Mouse (Mus musculus): Measurements from ENCODE around the gene Chd8.
A peak's percentile ranks its signal among the peaks of the same experiment; 100 is the strongest.
"Not testable (repeated sequence)": the region's sequence is repeated elsewhere in the genome, so short reads cannot be mapped to it uniquely, and the experiment has no call there.

The Chd8 gene

DNA sequence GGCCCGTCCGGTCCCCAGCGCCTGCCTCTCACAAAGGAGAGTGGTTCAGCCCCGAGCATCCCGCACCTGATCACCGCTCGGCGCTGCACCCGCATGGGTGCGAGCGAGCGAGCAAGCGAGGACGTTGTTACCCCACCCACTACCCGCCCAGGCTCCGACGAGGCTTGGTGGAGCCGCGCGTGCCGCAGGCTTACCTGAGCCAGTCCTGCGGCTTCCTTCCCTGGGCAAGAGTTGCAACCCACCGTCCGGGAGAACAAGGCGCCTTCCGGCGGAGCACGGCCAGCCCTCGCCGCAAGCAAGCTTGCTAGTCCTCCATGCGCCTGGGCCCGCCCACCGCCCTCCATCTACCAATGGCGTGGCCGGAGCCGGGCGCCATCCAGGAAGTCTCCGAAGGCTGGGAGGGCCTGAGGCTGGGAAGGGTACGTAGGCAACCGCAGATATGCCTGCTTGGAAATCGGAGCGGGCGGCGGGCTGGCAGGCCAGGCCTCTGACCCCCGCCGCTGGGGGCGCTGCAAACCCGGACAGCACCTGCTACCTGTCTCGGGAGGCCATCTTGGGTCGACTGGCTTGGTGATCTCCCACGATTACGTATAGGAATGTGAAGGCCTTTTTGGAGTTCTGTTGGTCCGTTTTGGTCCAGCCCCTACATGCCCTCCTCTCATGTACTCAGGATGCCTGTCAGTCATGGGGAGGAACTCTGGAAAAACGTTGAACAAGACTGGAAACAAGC lies at the start of gene Chd8:
Gene Chd8, minus strand, starts transcription at position 297 of the 730 bp plus-strand sequence.
- peak; percentile 98 to 100 for DNase-seq

DNA sequence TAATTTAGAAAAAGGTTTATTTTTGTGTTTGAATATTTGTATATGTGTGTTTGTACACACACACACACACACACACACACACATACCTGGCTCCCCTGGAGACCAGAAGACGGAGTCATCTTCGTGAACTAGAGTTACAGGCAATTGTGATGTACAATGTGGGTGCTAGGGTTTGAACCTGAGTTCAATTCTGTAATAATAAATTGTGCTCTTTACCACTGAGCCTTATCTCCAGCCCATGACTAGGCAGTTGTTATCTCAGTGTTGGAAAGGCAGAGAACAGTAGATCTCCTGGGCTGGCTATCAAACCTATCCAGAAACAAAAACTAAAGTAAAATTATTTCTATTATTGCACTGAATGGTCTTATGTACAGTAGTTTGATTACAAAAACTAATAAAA lies 48.5 kb upstream of the Chd8 start:
- DNase-seq, result no peak

DNA sequence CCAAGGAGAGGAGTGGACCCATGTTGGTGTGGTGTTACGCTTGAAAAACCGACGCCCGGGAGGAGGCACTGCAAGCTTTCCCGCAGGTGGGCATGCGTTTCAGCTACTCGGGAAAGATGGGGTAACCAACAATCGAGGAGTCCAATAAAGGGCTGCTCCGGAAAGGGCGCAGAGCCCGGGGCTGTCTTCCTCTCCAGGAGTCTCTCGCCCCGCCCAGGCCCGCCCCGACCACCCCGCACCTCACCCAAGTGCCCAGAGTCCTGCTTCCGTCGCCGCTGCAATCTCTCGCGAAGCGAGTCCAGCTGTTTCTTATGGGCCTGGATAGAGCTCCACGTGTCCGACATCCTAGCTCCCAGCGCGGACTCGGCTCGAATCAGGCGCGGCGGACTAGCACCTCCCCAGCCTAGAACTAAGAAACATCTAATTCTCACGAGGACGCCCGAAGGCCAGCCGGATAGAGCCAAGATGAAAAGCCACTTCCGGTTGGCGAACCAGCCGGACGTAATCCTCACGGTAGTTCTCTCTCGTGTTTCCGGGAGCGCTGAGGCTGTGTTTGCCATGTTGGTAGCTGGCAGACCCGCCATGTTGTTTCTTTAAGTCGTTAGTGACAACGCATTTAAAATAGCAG lies 47.2 kb upstream of the Chd8 start, which contains the start of gene Mettl3:
Gene Mettl3, minus strand, starts transcription at position 485 of the 628 bp plus-strand sequence.
- DNase-seq, result peak; percentile 94

DNA sequence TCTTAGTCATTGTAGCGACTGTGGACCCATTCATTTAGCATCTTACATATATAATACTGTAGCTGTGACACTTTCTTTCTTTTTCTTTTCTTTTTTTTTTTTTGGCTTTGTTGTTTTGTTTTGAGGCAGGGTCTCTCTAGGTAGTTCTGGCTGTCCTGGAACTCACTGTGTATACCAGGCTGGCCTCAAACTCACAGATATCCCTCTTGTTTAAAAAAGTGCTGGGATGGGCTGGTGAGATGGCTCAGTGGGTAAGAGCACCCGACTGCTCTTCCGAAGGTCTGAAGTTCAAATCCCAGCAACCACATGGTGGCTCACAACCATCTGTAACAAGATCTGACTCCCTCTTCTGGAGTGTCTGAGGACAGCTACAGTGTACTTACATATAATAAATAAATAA lies 45.9 kb upstream of the Chd8 start:
- not testable (repeated sequence) for DNase-seq

DNA sequence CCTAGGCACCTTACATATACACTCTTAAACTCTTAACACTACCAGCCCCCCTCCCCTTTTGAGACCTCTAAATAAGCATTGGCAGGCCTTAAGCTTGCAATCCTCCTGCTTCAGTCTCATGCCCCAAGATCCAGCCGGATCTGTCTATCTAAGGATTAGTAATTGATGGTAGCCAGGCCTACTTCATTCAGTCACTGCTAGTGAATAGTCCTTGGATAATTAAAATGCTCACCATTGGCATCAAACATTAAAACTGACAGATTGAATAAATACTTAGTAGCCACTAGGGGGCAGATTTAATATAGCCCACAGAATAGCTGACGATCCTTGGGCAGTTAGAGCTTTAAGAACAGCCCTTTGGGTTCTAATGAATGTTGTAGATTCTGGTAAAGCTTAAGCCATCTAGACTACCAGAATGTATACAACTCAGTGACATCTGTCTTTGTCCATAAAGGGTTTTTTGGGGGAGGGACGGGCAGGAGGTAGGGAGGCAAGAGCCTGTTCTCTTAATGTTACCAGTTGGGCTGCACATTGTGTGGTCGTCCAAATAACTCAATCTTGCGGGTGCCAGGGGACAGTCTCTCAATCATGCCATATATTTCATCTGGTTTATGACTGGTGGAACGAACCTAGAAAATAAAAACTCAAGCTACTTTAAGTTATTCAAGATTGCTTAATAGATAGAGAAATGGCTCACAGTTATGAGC lies 38.1 kb upstream of the Chd8 start:
- no peak for DNase-seq

DNA sequence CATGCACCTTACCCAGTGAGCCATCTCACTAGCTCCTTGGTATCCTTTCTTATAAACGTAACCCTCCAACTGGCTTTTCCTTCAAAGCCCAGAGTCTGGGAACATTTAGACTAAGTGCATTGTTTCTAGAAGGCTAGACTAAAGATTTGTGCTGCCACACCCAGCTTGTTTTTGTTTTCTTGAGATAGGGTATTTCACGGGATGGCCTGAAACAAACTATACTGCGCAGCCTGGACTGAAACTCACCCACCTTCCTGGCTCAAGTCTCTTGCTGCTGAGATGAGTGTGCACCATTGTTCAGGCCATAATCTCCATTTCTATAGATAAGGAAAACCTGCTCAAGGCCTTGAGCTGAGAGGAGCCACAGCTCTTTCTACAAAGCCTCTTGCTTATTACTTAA lies 26.6 kb upstream of the Chd8 start:
- no peak for DNase-seq

DNA sequence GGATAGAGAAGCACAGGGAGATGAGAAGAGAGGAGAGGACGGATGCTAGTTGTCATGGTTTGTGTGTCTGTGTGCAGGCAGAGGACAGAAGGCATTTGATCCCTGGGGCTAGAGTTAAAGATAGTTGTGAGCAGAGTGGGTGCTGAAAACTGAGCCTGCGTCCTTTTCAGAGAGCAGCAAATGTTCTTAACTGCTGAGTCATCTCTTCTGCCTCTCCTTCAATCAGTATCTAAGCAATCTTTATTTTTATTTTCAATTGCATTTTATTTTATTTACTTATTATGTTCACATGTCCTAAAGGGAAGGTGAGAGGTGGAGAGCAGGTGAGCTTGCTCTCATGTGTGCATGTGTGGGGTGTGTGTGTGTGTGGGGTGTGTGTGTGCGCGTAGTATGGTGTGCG lies 26.0 kb upstream of the Chd8 start:
- DNase-seq, result no peak

DNA sequence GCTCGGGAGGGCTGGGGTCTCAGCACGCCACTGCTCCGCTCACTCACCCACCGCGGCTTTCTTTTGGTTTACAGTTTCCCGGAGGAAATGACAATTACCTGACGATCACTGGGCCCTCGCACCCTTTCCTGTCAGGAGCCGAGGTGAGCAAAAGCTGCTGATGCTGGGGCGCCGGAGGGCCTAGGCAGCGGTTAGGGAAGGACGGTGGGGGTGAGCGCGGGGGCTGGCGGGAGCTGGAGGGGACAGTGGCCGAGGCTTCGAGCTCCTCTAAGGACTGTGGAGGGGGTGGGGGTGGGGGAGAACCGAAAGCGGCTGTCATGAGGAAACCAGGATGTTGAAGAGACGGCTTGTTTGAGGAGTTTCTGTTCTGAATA lies 22.2 kb upstream of the Chd8 start:
- DNase-seq, result no peak

DNA sequence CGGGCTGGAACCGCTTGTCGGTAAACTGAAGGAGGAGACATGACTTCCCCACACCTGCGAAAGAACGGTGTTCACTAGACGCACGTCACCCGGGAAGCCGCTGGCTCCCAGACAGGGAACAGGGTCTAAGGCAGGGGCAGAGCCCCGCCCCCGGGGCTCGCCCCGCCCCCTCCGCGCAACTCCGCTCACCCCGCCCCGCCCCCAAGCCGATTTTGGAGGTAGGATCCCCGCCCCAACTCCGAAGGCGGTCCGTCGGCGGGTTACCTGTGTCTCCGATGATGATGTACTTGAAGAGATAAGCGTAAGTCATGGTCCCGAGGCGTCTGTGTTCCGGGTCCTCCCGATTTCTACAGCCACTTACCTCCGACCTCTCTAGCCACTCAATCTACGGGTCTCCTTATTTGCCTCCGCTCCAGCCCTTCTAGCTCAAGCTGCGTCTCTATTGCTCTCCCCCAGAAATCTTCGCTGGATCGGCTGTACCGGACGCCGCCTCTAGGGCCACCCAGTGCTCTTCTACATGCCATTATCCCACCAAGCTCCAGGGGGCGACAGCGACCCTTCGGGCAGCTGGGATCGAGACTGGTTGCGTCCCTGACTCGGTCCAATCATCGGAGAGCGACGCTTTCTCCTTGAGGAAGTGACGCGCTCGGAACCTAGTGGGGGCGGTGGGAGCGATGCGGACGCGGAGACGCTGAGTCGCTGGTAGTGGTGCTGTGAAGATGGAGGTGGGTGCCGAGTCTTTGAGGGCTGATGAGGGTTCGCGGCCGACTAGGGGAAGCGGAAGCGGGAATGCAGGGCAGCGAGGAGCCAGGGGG lies 21.6 kb upstream of the Chd8 start, which contains the start of the genes Tox4 and Rab2b:
Gene Tox4, plus strand, starts transcription at position 215 of the 815 bp plus-strand sequence.
Gene Rab2b, minus strand, starts transcription at position 614 of the 815 bp plus-strand sequence.
- DNase-seq, result peak; percentile 99

DNA sequence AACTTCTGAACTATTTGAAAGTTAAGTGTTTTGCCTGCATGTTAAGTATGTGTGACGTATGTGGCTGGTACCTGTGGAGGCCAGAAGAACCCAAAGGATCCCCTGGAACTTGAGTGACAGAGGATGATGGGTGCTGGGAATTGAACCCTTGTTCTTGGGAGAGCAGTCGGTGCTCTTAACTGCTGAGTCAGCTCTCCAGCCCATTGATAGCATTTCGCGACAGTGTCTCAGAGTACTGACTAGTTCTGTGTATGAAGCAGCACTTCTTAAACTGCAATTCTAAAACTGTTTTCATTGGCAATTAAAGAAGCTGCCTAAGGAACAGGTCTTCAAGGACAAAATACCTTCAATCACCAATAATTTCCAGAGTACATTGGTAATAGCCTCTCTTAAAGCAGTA lies 19.6 kb upstream of the Chd8 start:
- DNase-seq, result no peak

DNA sequence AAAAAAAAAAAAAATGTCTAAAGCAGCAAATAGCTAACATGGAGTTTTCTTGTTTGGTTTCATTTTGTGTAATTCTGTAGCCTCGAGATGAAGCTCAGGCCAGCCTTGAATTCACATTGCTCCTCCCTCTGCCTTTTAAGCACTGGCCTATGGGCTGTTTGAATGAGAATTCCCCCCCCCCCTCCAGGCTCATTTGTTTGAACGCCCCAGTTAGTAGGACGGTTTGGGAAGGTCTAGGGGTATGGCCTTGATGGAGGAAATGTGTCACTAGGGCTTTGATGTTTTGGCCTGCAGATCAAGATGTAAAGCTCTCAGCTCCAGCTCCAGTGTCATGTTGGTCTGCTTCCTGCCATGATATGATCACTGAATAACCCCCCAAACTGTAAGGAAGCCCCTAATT lies 15.2 kb upstream of the Chd8 start:
- DNase-seq, result no peak

DNA sequence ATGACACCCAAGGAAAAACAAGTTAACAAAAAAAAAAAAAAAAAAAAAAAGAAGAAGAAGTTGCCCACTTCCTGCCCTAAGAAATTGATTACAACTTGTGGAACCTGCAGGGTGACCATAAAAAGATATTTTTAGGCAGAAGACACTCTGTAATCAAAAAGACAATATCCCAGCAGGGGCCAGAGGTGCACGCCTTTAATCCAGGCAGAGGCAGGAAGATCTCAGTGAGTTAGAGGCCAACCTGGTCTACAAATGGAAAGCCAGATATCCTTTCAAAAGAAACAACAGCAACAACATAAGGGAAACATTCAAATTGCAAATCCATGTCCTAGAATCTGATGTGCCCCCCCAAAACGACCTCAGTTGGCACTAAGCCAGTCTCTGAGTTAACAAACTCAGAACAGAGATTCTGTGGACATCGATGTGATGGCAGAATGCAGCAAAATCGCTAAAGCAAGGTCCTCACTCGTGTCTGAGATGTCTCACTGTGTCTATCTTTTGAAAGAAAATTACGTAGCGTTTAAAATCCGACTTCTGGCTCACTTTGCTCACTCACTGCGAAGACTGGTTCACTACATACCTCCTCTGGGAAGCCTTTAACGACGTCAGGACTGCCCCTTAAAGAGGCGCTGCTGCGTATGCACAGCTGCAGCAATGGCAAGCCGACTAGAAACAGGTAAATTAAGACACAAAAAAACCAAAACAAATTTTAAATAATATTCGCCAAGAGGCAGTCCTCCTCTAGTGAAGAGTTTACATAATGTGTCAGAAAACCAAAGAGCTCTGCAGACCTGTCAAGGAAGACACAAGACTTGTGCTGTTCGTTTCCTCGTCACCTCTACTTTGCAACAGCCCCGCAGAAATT lies 1.0 kb downstream of the Chd8 start:
- peak in 1 of 2 experiments; percentile 19 for DNase-seq

DNA sequence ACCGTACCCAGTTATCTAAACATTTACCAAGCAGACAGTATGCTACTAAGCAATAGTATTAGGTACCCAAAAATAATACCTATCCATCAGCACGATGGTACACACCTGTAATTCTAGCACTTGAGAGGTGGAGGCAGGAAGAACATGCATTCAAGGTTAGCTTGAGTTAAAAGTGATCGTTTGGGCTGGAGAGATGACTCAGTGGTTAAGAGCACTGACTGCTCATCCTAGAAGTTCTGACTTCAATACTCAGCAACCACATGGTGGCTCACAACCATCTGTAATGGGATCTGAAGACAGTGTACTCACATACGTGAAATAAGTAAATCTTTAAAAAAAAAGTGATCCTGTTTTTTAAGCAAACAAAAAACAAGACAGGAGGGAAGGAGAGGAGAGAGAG lies 11.5 kb downstream of the Chd8 start:
- DNase-seq, result no peak

DNA sequence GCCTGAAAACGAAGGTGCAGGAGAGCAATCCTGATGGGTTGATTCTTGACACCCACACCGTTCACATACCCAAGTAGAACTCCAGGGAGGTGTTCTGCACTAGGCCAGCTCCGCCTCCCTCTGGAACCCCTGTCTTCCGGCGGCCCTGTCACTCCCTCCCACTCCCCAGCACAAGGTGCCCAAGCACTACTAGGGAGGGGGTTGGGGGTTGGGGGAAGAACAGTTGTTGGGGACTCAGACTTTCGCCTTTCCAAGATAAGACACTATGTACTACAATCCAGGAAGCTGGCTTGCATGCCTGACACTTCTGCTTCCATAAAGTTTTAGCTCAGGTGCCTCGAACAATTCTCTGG lies 12.9 kb downstream of the Chd8 start:
- DNase-seq, result no peak

DNA sequence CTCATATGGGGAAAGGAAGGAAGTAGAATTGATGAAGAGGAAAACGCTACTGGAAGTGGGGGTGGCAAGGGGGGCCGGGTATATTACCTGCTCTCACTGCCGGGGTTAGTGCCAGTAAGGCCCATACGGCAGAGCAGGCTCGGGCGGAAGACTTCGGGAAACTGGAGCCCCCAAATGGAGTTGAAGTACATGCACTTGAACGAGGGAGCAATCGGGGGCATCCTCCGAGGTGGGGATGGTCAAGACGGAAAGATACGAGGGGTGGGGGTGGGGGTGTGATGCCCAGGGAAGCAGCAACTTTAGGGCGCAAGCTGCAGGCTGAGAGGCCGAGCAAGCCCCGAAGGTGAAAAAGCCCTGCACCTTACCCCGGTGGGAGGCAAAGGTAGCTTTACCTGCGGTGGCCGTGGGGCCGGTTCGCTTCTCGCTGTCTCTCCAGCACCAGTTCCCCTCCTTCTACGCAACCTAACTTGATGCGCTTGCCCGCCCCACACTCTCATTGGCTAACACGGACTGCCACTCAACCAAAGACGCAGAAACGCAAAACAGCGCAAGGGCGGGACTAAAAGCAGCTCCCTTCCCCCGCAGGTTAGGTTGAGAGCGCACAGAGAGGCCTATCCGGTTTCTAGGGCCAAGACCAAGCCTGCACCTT lies 13.4 kb downstream of the Chd8 start:
- DNase-seq, result peak; percentile 98 to 100

DNA sequence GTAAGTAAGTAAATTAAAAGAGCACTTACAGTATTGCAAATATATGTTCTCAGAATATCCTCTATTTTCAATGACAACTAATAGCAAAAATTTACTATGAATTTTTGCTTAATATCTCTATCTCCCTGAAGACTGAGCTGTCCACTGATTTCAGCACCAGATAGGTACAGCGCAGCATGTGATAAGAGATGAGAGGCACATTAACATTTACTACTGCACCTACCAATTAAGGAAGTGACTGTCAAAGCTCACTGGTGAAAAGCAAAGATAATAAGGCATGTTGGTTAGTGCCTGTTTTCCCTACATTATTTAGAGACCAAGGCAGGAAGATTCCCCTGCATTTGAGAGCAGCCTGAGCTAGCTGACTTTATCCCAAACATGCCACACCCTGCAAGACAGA lies 21.4 kb downstream of the Chd8 start:
- no peak for DNase-seq

DNA sequence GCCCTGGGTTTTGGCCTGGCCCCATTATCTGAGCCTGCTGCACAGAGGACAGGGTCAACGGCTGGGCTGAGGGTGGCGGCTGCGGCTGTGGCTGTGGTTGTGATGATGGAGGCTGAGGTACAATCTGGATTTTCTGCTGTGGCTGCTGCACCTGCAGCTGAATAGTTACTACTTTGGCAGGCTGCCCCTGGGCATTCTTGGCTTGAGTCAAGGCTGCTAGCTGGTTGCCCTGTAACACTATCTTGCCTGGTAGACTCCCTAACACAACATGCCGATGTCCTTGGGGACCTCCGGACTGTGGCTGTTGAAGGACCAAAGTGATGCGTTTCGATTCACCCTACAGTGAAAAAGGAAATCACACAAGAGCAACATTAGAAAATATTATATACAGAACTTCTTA lies 22.4 kb downstream of the Chd8 start:
- DNase-seq, result no peak

DNA sequence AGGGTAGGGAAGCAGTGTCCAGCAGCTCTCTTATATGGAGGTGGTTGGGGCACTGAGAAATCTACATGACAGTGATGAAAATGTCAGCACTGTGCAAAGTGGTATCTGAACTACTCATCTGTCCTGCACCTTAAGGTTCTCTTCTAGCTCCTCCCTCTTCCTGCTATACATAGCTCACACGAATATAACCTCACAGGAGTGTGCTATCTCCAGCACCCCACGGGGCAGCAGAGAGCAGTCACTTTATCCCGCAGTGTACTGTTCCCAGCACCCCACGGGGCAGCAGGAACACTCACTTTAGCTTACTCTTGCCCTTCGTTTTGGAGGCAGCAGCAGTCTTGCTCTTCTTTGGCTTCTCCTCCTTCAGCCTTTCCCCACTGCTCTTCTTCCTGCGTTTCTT lies 25.3 kb downstream of the Chd8 start:
- DNase-seq, result no peak

DNA sequence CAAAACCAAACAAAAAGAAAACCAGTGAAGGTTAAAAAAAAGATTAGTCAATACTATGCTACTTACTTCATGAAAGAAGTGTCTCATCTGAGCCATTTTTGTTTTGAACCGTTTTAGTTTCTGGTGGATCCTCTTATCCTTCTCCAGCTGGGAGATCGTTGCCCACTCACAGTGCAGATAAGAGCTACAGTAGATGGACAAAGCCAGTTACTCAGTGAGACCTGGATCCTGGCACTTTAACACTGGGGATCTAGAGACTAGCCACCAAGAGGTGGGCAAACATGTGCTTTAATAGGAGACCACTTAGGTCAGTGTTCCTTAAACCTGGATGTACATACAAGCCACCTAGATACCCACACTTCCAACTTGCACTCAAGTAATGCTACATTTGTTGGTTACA lies 31.6 kb downstream of the Chd8 start:
- no peak for DNase-seq

DNA sequence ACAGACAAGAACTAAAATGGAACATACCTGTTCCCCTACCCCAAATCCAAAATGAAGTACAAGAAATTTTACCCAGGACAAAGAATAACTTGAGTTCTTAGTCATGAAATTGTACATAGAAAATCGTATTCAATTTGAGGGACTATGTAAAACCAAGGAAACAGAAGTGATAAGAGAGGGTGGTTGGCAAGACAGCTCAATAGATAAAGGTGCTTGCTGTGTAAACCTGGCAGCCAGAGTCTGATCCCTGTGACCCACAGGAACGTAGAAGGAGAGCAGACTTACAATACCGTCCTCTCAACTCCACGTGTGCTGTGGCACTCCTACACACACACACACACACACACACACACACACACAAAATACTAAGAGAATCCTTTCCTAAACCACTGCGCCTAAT lies 40.3 kb downstream of the Chd8 start:
- DNase-seq, result no peak

DNA sequence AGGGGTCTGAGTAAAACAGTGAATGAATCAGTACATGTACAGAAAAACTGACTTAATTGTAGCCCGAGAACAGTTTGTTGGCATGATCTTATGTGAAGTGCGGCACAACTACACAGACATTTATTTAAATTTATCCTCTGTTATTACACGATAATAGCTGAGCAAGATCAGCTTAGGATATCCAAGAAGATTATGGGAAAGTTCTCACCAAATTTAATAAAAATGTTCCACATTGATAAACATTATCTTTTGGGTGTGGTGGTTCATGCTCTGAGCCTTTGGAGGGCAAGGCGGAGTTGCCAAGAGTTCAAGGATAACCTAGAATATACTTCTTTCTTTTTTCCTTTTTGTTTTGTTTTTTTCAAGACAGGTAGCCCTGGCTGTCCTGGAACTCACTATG lies 58.2 kb downstream of the Chd8 start:
- DNase-seq, result no peak

DNA sequence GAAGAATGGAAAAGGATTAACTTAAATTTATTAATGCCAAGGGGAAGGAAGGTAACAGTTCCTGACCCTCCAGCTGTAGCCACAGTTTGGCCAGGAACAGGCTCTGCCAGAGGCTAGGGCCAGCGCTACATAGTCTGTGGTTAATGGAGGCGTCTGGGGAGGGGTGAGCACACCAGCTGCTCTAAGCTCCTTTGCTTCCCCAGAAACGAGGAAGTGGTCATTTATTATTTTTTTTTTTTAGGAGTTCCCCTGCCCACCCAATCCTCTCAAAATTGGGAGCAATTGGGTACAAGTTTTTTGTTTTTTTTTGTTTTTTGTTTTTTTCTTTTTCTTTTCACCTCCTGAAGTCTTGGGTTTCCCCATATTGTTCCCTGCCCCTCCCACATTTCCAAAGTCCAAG lies 59.4 kb downstream of the Chd8 start:
- no peak for DNase-seq

All from lung, postnatal 4 days (tissue).